Mouse (Mus musculus) embryonic facial prominence, embryonic 15.5 days (tissue): ENCODE measurements around the gene Csrnp1. TPM values are rescaled to one million over a fixed set of nuclear protein-coding genes. Genes with fewer than 3 reads are reported as not detected.
"Not testable (repeated sequence)": the region's sequence is repeated elsewhere in the genome, so short reads cannot be mapped to it uniquely, and the experiment has no call there.

ENCODE experiments used
- ATAC-seq: fragments of 200-750 bp; cut with Nextera tagmentation; 2 replicates; pipeline ENCODE4 v1.8.0; 2017; ENCODE audit warnings: low read depth, moderate TSS enrichment; ENCODE audit not compliant: insufficient number of reproducible peaks, low FRiP score, low TSS enrichment
- H3K27ac ChIP-seq: fragments of 300-500 bp; sonication (generic); replicated peaks from 2 replicates; pipeline ENCODE4 v1.5.1; 2015; ENCODE audit warnings: mild to moderate bottlenecking, inconsistent platforms
- H3K27me3 ChIP-seq: fragments of 300-500 bp; sonication (generic); 2 replicates; pipeline ENCODE4 v1.6.1; 2015; ENCODE audit warnings: inconsistent platforms
- H3K36me3 ChIP-seq: fragments of 300-500 bp; sonication (generic); 2 replicates; pipeline ENCODE4 v1.6.1; 2015; ENCODE audit warnings: mild to moderate bottlenecking, inconsistent platforms
- H3K4me1 ChIP-seq: fragments of 300-500 bp; sonication (generic); 2 replicates; pipeline ENCODE4 v1.6.1; 2015; ENCODE audit warnings: inconsistent platforms
- H3K4me2 ChIP-seq: fragments of 300-500 bp; sonication (generic); replicated peaks from 2 replicates; pipeline ENCODE4 v1.6.1; 2015; ENCODE audit warnings: mild to moderate bottlenecking, inconsistent platforms
- H3K4me3 ChIP-seq: fragments of 300-500 bp; sonication (generic); replicated peaks from 2 replicates; pipeline ENCODE4 v1.5.1; 2015; ENCODE audit warnings: mild to moderate bottlenecking, inconsistent platforms
- H3K9ac ChIP-seq: fragments of 300-500 bp; sonication (generic); 2 replicates; pipeline ENCODE4 v1.6.1; 2015; ENCODE audit warnings: inconsistent platforms
- H3K9me3 ChIP-seq: fragments of 300-500 bp; sonication (generic); replicated peaks from 2 replicates; pipeline ENCODE4 v1.6.1; 2016; ENCODE audit warnings: inconsistent platforms
- WGBS: fragments of 180-500 bp; shearing (Covaris S2); methylation state at CpG from one replicate; pipeline ENCODE4 v1.1.7; 2015; 5-methylcytosine and 5-hydroxymethylcytosine counted together
- polyA plus RNA-seq: library from polyadenylated mRNA; unstranded; fragments of >200 nt; fragmentation: Nextera tagmentation; extraction: Ambion mirVana; gene quantifications from 2 replicates; pipeline ENCODE4 v1.2.1, GENCODE M21; 2015

The Csrnp1 gene
- polyA plus RNA-seq, 1 experiment from 2014 or later = 5.7 TPM

DNA sequence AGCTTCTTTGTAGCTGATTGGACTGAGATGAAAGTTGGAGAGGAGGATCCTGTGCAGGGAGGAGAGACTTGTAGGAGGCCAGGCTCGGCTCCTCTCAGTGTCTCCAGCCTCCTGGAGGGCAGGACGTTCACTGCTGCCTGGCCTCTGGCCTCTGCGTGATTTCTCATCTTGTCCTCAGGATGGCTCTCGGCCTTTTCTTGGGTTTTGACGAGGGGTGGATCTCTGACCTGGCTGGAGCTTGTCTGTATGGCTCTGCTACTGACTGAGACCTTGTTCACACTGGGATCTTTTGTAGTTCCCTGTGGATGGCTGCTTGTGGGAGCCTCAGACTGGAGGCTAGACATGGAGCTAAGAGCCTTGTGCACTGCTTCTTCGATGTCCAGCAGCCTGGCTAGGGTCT, 30.4 kb upstream of the Csrnp1 start:
- no peak for ATAC-seq
- no peak overlapping the region for H3K4me2 ChIP-seq
- WGBS = 65% methylated on average over 6 of the region's 6 CpGs

DNA sequence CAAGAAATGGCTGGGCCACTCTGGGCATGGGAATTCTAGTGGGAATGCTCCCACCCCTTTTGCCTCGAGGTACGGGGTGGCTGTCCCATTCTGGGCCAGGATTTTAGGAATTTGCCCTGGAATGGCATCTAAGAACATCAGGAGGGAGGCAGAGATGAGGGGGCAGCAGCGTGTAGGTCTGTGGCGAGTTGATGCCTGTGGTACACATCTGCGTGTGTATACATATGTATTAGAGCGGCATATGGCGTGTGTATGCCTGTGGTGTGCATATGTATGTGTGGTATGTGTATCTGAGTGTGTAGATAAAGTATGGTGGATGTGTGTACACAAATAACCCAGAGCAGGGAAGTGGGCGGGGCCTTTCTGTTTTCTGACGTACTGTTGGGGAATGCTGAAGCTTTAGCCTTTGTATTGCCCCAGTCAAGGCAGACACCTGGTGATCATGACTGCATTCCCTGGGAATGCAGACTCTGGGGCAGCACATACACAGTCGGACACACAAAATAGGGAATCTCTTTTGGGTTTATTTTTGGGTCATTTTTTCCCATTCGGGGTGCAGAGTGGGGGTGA, 28.9 kb upstream of the Csrnp1 start:
- WGBS = 57% methylated on average over 11 of the region's 11 CpGs
- Histone ChIP-seq H3K4me2 (no peak overlapping the region), H3K27me3 (no peaks in the 10 kb centered on the region), H3K9me3 (no peaks in the 10 kb centered on the region), H3K4me3 (no peak overlapping the region), H3K36me3 (no peaks in the 10 kb centered on the region), H3K9ac (no peak overlapping the region), H3K4me1 (peaks cover 15% of the 10 kb centered on the region), H3K27ac (no peak overlapping the region)
- no peak for ATAC-seq

More for the DNA sequence above, 30.4 kb upstream of the Csrnp1 start:
- peaks cover 15% of the 10 kb centered on the region for H3K4me1 ChIP-seq
- H3K9me3 ChIP-seq = no peaks in the 10 kb centered on the region
- no peaks in the 10 kb centered on the region for H3K27me3 ChIP-seq
- no peak overlapping the region for H3K9ac ChIP-seq
- no peak overlapping the region for H3K27ac ChIP-seq
- H3K36me3 ChIP-seq = no peaks in the 10 kb centered on the region
- H3K4me3 ChIP-seq = no peak overlapping the region

DNA sequence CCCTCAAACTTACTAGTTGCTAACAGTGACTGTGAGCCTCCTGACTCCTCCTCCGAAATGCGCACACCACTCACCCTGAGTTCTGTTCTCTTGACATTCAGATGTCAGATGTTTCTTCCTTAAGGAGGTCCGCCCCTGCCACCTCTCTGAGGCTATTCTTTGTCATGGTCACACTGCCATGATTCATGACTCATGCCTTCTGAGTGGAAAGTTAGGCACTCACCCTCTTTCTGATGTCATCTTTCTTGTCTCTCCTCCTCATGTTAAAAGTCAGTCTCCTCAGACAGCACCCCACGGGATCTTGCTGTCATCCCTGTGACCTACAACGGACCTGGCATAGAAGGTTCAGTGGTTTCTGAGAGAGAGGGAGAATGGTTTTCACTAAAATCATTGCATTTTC, 28.3 kb upstream of the Csrnp1 start:
- Histone ChIP-seq H3K9me3 (no peaks in the 10 kb centered on the region), H3K27ac (no peak overlapping the region), H3K36me3 (no peaks in the 10 kb centered on the region), H3K4me3 (no peak overlapping the region), H3K9ac (no peak overlapping the region), H3K27me3 (no peaks in the 10 kb centered on the region), H3K4me1 (peaks cover 15% of the 10 kb centered on the region), H3K4me2 (no peak overlapping the region)
- 80% methylated on average over 5 of the region's 5 CpGs for WGBS
- no peak for ATAC-seq

GRCm38 (mm10) chr9:120012161-120012560, 27.7 kb upstream of the Csrnp1 start:
- not testable (repeated sequence) for H3K9ac ChIP-seq, H3K4me3 ChIP-seq

DNA sequence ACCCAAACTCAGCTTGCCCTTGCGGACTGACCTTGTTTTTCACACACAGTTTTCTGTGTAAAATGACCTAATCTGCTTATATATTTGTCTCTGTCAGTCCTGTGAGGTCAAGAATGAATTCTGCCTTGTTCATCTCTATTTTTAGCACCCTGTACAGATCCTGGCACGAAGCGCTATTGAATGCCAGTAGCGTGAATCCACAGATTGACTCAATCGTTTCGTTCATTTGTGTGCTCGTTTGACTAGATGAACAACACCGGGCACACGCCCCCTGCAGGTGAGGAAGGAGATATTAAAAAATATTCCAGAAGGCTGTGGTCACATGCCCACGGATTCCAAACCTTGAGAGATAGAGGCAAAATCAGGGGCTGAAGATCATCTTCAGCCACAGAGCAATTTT, 27.1 kb upstream of the Csrnp1 start:
- ATAC-seq = peak; percentile 49; the same call in 1 of the 2 replicates
- no peaks in the 10 kb centered on the region for H3K27me3 ChIP-seq
- H3K4me1 ChIP-seq = peaks cover 15% of the 10 kb centered on the region
- peak overlapping the region; percentile 46 for H3K4me3 ChIP-seq
- H3K9me3 ChIP-seq = no peaks in the 10 kb centered on the region
- no peak overlapping the region for H3K9ac ChIP-seq
- no peaks in the 10 kb centered on the region for H3K36me3 ChIP-seq
- WGBS = under 1% methylated on average over 10 of the region's 10 CpGs
- peak overlapping the region; percentile 90 for H3K4me2 ChIP-seq
- peak overlapping the region; percentile 85 for H3K27ac ChIP-seq

More at GRCm38 (mm10) chr9:120012161-120012560, 27.7 kb upstream of the Csrnp1 start:
- not testable (repeated sequence) for H3K27ac ChIP-seq, ATAC-seq, H3K9me3 ChIP-seq, H3K36me3 ChIP-seq, H3K27me3 ChIP-seq, H3K4me2 ChIP-seq
- WGBS = 84% methylated on average over 6 of the region's 6 CpGs
- H3K4me1 ChIP-seq = peaks cover 15% of the 10 kb centered on the region

DNA sequence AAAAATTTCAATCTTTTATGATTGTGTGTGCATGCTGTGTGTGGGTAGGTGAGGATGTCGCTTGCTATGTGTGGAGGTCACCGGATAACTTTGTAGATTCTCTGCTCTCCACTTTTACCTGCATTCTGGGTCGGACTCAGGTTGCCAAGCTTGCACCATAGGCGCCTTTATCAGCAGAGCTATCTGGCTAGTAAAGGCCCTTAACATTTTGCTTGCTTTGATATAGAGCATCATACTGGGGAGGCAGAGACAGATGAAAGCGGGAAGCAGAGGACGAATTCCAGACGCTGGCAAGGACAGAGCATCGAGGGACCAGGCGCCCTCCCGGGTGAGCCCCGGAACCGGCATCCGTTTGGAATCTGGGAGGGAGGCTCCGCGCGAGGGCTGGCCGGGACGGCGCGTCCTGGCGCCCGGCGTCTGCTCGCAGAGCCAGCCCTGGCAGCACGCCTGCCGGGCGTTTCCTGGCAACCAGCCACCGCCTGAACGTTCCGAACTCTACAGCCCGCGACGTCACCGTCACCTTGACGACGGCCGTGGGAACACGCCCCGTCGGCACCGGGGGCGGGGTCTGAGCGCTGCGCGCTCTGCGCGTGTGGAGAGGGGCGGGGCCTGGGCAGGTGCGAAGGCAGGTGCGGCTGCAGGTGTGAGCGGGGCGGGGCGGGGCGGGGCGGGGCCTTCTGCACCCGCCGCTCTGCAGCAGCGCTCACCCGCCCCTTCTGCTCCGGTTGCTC, 26.5 kb upstream of the Csrnp1 start:
- no peaks in the 10 kb centered on the region for H3K27me3 ChIP-seq
- no peaks in the 10 kb centered on the region for H3K36me3 ChIP-seq
- H3K4me3 ChIP-seq = peak overlapping the region; percentile 46
- WGBS = 1% methylated on average over 56 of the region's 60 CpGs
- peaks cover 18% of the 10 kb centered on the region for H3K4me1 ChIP-seq
- H3K27ac ChIP-seq = peak overlapping the region; percentile 85
- peak overlapping the region; percentile 90 for H3K4me2 ChIP-seq
- 0 out of 2 replicates have a peak overlapping the region, but pooled peaks have one; percentile 21 for H3K9ac ChIP-seq
- ATAC-seq = peak; percentile 92
- no peaks in the 10 kb centered on the region for H3K9me3 ChIP-seq

- ATAC-seq = no peak
- Histone ChIP-seq H3K27me3 (no peaks in the 10 kb centered on the region), H3K4me2 (no peak overlapping the region), H3K4me3 (no peak overlapping the region), H3K36me3 (no peaks in the 10 kb centered on the region), H3K9me3 (no peaks in the 10 kb centered on the region), H3K9ac (no peak overlapping the region), H3K27ac (no peak overlapping the region), H3K4me1 (peaks cover 21% of the 10 kb centered on the region)
- 88% methylated on average over 3 of the region's 3 CpGs for WGBS
Observed at GRCm38 (mm10) chr9:120009871-120010270, 25.4 kb upstream of the Csrnp1 start.

DNA sequence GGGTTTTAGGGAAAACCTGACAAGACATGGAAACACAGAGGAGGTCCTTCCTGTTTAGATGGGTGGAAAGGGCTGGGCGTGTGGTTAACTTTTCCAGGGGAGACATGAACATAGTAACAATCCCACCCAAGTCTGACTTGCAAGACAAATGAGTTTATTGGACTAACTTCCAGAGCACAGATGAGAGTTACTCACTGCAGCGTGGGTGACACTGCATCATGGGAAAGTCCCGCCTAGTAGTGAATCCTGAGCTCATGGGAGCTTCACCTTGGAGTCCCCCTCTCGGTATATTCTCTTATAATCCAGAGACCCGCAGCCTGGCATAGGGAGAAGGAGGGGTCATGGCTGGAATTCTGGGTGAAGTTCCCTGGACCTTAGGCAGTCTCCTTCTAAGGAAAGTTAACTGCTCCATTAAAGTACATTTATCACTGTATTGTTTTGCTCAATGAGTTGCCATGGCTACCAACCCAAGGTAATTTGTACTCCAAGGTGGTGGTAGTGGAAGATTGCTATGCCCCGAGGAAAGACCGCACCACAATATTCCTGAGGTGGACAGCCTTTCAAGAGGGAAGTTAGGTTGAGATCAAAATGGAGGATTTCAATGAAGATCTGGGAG, 24.9 kb upstream of the Csrnp1 start:
- Histone ChIP-seq H3K36me3 (no peaks in the 10 kb centered on the region), H3K9ac (no peak overlapping the region), H3K4me2 (no peak overlapping the region), H3K4me3 (no peak overlapping the region), H3K27me3 (no peaks in the 10 kb centered on the region), H3K4me1 (peaks cover 21% of the 10 kb centered on the region), H3K9me3 (no peaks in the 10 kb centered on the region), H3K27ac (no peak overlapping the region)
- no peak for ATAC-seq
- WGBS = 71% methylated on average over 7 of the region's 7 CpGs

GRCm38 (mm10) chr9:120007833-120008232, 23.4 kb upstream of the Csrnp1 start:
- H3K27me3 ChIP-seq = no peaks in the 10 kb centered on the region
- H3K9ac ChIP-seq = no peak overlapping the region
- H3K27ac ChIP-seq = no peak overlapping the region
- H3K4me2 ChIP-seq = no peak overlapping the region
- 83% methylated on average over 1 of the region's 1 CpGs for WGBS
- H3K4me1 ChIP-seq = peaks cover 21% of the 10 kb centered on the region
- no peaks in the 10 kb centered on the region for H3K36me3 ChIP-seq
- no peaks in the 10 kb centered on the region for H3K9me3 ChIP-seq
- H3K4me3 ChIP-seq = no peak overlapping the region
- no peak for ATAC-seq

DNA sequence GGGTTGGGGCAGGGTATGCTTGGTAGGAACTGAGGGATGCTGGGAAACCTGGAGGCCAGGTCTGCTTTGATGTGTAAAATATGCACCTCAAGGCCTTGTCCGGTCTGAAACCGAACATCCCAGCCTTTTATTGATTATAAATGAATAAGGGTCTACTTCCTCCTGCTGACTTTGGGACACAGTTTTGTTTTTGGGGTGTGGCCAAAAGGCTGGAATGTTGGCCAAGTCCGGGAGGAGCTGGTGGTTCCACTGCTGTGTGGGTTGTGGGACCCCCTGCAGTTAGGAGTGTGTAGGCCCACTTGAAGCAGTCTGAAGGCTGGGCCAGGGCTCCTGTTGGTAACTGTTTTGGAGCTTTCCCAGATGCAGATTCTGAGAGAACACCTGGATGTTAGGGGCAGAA, 21.5 kb upstream of the Csrnp1 start:
- no peaks in the 10 kb centered on the region for H3K9me3 ChIP-seq
- H3K27ac ChIP-seq = no peak overlapping the region
- no peak overlapping the region for H3K4me3 ChIP-seq
- no peak overlapping the region for H3K4me2 ChIP-seq
- no peaks in the 10 kb centered on the region for H3K36me3 ChIP-seq
- H3K9ac ChIP-seq = no peak overlapping the region
- H3K4me1 ChIP-seq = peaks cover 18% of the 10 kb centered on the region
- no peaks in the 10 kb centered on the region for H3K27me3 ChIP-seq
- no peak for ATAC-seq
- 37% methylated on average over 3 of the region's 3 CpGs for WGBS

GRCm38 (mm10) chr9:120002893-120003292, 18.4 kb upstream of the Csrnp1 start:
- 0 out of 2 replicates have a peak overlapping the region, but pooled peaks have one; percentile 55 for H3K27ac ChIP-seq
- no peak for ATAC-seq
- H3K27me3 ChIP-seq = no peaks in the 10 kb centered on the region
- no peak overlapping the region for H3K4me3 ChIP-seq
- no peaks in the 10 kb centered on the region for H3K36me3 ChIP-seq
- H3K4me2 ChIP-seq = no peak overlapping the region
- H3K9me3 ChIP-seq = no peaks in the 10 kb centered on the region
- H3K4me1 ChIP-seq = peaks cover 13% of the 10 kb centered on the region; the same call in 1 of the 2 replicates
- WGBS = 89% methylated on average over 5 of the region's 5 CpGs
- H3K9ac ChIP-seq = no peak overlapping the region
